Mouse (Mus musculus) small intestine, adult 2 months (tissue): ENCODE data around the gene Calhm2.

Experiments used
- CTCF ChIP-seq: fragments of 200-500 bp; IDR thresholded peaks from 2 replicates; pipeline ENCODE4 v1.5.1; 2012; ENCODE audit warnings: low read depth, mild to moderate bottlenecking, control low read depth, inconsistent platforms, low read length, moderate library complexity, mixed read lengths; ENCODE audit not compliant: insufficient replicate concordance, insufficient read length; ENCODE audit errors: extremely low read depth
- POLR2A ChIP-seq: fragments of 200-500 bp; IDR thresholded peaks from 2 replicates; pipeline ENCODE4 v1.6.1; 2012; ENCODE audit warnings: low read depth, mild to moderate bottlenecking, control low read depth, inconsistent platforms, low read length, moderate library complexity

DNA sequence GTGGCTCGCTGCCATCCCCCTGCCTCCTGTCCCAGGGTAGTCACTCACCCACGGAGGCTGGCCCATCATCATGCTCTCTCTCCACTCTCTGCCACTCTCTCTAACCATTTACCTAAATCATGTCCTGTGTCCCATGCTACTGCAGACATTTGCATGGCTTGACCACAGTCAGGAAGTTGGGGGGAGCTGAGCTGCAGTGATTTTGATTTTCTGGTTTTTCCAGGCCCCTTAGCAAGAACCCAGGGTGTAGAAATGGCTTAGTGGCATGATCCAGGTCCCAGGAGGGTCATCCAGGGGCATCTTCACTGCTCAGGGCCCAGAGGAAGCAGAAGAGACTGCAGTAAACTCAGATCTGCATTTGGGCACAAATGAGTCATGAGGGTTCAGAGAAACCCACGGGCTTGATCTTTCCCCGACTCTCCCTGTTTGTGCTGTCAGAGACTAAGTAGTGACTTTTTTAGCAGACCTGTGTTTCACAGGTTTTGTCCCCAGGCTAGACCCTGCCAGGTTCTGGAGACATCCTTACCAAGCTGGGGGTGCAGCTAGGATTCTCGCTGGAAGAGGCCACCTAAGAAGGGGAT is 10.3 kb upstream of the Calhm2 start:
- TF ChIP-seq CTCF (no peak), POLR2A (no peak)
